Mouse (Mus musculus): ENCODE data around the gene Fmnl2.

The Fmnl2 gene

DNA sequence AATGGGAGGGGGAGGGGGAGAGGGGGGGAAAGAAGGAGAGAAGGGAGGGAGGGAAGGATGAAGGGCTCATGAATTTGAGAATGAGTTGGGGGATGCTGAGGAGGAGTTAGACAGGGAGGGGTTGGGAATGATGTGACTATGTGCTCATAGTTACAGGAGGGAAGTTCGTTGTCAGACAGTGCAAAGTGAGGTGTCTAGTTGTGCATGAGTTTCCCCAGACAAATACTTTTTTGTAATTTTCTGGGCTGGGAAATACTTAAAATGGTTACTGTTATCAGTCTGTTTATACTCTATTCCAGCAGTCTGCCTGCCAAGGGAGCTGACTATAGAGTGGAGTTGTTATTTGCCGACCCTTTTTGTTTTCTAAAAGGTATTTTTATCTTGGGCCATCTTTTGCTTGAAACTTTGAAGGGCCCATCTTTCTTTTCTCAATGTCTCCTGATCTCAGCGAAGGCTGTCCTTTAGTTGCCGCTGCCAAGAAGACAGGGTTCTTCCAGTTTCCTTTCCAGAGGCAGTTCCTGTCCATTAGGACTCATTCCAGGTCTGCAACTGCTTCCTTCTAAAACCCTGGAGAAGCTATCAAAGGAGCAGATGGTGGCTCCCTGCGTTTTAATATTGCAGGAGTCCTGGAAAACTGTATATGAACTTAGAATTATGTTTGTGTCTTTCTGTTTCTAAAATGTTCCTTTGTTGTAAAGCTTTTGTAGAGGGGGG, 168.6 kb downstream of the Fmnl2 start:
- H3K36me3 ChIP-seq (ENCODE audit: control insufficient read depth, insufficient read depth, low read length, poor library complexity, severe bottlenecking): no peaks in the 10 kb centered on the region
- H3K27me3 ChIP-seq (ENCODE audit: control insufficient read depth, insufficient read depth, low read length, poor library complexity, severe bottlenecking): no peaks in the 10 kb centered on the region
- no peak for DNase-seq (ENCODE audit: low read depth, low spot score)

DNA sequence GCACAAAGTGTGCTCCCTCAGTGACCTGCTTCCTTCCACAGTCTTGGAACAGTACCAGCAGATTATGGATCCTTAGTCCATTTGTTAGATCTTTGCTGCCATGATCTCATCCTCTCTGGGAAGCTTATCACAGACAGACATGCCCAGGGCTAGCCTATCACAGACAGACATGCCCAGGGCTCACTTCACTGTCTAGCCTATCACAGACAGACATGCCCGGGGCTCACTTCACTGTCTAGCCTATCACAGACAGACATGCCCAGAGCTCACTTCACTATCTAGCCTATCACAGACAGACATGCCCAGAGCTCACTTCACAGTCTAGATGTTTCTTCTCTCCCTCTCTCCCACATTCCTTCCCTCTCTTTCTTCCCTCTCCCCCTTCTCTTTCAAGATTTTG, 171.2 kb downstream of the Fmnl2 start:
- no peak for DNase-seq (ENCODE audit: low read depth, low spot score)
- H3K36me3 ChIP-seq (ENCODE audit: control insufficient read depth, insufficient read depth, low read length, poor library complexity, severe bottlenecking): no peaks in the 10 kb centered on the region

DNA sequence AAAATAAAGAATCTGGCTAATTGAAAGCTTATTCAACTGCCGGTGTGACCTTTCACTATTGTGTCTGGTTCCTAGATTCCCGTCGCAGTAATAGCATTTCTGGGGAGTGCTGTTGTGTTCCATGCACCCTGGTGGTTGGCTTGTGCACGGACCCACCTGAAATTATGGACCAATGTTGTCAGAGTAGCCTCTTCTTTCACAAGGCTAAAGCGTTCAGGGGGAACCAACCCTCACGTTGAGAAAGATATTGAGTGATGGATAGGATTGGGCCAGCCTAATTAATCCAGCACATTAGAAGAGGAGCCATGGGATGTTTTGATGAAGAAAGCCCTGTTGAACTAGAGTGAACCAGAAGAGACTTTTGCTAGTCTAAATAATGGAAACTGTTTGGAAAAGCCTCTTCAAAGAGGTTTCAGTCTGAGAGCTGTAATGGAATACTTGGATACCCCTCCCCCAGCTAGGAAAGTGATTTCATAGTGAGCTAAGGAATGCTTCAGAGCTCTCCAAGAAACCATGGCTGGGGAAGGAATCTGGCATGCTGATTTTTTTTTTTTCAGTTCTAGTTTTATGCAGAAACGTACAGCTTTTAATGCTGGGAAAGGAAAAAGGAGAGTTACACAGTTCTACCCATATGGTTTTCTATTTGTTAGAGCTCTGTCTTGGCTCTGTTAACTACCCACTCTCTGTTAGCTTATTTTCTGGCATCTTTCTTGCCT, 172.2 kb downstream of the Fmnl2 start:
- H3K27me3 ChIP-seq (ENCODE audit: control insufficient read depth, insufficient read depth, low read length, poor library complexity, severe bottlenecking): no peaks in the 10 kb centered on the region
- DNase-seq (ENCODE audit: low read depth, low spot score): no peak

More for the DNA sequence above, 171.2 kb downstream of the Fmnl2 start:
- no peaks in the 10 kb centered on the region for H3K27me3 ChIP-seq (ENCODE audit: control insufficient read depth, insufficient read depth, low read length, poor library complexity, severe bottlenecking)

GRCm38 (mm10) chr2:53030432-53030826, 172.8 kb downstream of the Fmnl2 start:
- no peaks in the 10 kb centered on the region for H3K27me3 ChIP-seq (ENCODE audit: control insufficient read depth, insufficient read depth, low read length, poor library complexity, severe bottlenecking)
- DNase-seq (ENCODE audit: low read depth, low spot score): no peak
- no peaks in the 10 kb centered on the region for H3K36me3 ChIP-seq (ENCODE audit: control insufficient read depth, insufficient read depth, low read length, poor library complexity, severe bottlenecking)

More for the DNA sequence above, 172.2 kb downstream of the Fmnl2 start:
- H3K36me3 ChIP-seq (ENCODE audit: control insufficient read depth, insufficient read depth, low read length, poor library complexity, severe bottlenecking): no peaks in the 10 kb centered on the region

GRCm38 (mm10) chr2:53038253-53038652, 180.6 kb downstream of the Fmnl2 start:
- no peaks in the 10 kb centered on the region for H3K27me3 ChIP-seq (ENCODE audit: control insufficient read depth, insufficient read depth, low read length, poor library complexity, severe bottlenecking)
- DNase-seq (ENCODE audit: low read depth, low spot score): no peak
- no peaks in the 10 kb centered on the region for H3K36me3 ChIP-seq (ENCODE audit: control insufficient read depth, insufficient read depth, low read length, poor library complexity, severe bottlenecking)

DNA sequence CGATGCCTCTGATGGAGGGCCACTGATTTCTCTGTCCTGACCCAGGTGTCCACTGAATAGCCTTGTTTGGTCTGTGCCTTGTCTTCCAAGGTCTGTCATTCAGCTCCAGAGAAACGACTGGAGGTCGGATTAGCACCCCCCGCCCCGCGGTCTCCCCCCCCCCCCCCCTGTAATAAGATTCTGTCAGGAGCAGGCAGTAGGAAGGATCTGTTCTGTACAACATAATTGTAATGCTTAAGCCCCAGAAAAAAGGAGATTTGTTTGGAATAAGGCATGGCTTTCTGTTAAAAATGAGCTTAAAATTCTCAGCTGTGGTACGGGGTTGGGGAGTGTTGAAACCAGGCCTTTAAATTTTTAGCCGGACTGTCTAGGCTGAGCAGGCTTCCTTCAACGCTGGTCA, 181.1 kb downstream of the Fmnl2 start:
- H3K27me3 ChIP-seq (ENCODE audit: control insufficient read depth, insufficient read depth, low read length, poor library complexity, severe bottlenecking): no peaks in the 10 kb centered on the region
- no peaks in the 10 kb centered on the region for H3K36me3 ChIP-seq (ENCODE audit: control insufficient read depth, insufficient read depth, low read length, poor library complexity, severe bottlenecking)
- no peak for DNase-seq (ENCODE audit: low read depth, low spot score)

GRCm38 (mm10) chr2:53047031-53047430, 189.4 kb downstream of the Fmnl2 start:
- H3K36me3 ChIP-seq (ENCODE audit: control insufficient read depth, insufficient read depth, low read length, poor library complexity, severe bottlenecking): no peaks in the 10 kb centered on the region
- no peaks in the 10 kb centered on the region for H3K27me3 ChIP-seq (ENCODE audit: control insufficient read depth, insufficient read depth, low read length, poor library complexity, severe bottlenecking)
- no peak for DNase-seq (ENCODE audit: low read depth, low spot score)

DNA sequence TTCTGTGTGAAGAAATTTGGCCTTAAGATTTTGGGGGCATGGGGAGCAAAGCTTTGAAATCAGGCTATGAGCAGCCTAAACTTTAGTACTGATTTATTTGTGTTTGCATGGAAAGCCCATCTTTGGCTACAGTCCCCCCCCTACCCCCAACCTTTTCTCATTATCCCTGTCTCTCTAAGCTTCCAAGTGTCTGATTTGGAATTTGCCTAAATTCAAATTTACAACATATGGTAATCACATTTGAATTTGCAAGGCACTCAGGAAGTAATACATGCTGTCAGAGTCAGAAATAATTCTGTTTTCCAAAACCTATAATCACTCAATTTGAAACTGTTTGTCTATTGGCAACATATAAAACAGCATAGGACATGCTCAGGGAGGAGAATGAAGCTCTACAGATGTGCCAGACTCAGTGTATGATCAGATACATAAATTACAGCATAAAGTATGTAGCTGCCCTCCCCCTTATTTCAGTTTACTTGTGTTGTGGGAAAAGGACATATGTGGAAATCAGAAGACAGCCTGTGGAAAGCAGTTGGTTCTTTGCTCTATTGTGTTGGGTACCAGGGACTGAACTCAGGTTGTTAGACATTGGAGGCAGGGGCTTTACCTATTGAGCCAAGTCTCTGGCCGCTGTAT, 190.2 kb downstream of the Fmnl2 start:
- Histone ChIP-seq H3K27me3 (ENCODE audit: control insufficient read depth, insufficient read depth, low read length, poor library complexity, severe bottlenecking) (no peaks in the 10 kb centered on the region), H3K36me3 (ENCODE audit: control insufficient read depth, insufficient read depth, low read length, poor library complexity, severe bottlenecking) (no peaks in the 10 kb centered on the region)
- DNase-seq (ENCODE audit: low read depth, low spot score): no peak

DNA sequence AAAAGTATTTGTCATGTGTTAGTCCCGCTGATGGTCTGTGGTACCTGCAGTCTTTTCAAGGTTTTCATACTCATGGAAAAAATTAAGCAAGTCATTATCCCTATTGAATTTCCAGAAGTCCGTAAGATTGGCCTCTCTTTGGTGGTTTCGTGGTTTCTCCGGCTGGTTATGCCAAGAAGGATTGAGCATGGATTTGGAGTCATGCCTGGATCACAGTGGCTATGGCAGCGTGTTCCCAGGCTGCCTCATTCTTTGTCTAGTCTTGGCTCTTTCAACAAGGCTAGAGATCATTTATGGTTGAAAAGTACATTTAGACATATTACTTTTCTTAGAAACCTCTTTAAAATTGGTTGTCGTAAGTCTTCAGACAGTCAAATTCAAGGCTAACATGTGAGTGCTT, 192.7 kb downstream of the Fmnl2 start:
- DNase-seq (ENCODE audit: low read depth, low spot score): no peak
- no peaks in the 10 kb centered on the region for H3K36me3 ChIP-seq (ENCODE audit: control insufficient read depth, insufficient read depth, low read length, poor library complexity, severe bottlenecking)
- no peaks in the 10 kb centered on the region for H3K27me3 ChIP-seq (ENCODE audit: control insufficient read depth, insufficient read depth, low read length, poor library complexity, severe bottlenecking)

- DNase-seq (ENCODE audit: low read depth, low spot score): no peak
- H3K27me3 ChIP-seq (ENCODE audit: control insufficient read depth, insufficient read depth, low read length, poor library complexity, severe bottlenecking): no peaks in the 10 kb centered on the region
- no peaks in the 10 kb centered on the region for H3K36me3 ChIP-seq (ENCODE audit: control insufficient read depth, insufficient read depth, low read length, poor library complexity, severe bottlenecking)
These were observed 193.8 kb downstream of the Fmnl2 start for GRCm38 (mm10) chr2:53051502-53051901.

DNA sequence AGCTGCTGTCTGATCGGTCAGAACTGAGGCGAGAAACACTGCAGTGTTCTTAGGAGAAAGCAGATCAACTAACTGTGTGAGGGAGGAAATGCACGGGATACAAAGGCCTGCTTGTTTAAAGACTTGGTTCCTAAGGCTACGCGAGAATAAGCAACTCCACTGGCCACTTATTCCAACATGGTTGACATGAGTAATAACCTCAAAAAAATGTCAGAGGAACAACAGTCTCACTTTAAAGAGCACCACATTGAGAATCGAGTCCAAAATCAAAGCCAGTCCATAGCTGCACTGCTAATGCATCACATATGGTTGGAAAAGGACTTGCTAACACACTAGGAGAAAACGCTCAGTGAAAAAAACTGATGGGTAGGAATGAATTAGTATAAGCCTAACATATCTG, 196.1 kb downstream of the Fmnl2 start:
- Histone ChIP-seq H3K36me3 (ENCODE audit: control insufficient read depth, insufficient read depth, low read length, poor library complexity, severe bottlenecking) (no peaks in the 10 kb centered on the region), H3K27me3 (ENCODE audit: control insufficient read depth, insufficient read depth, low read length, poor library complexity, severe bottlenecking) (no peaks in the 10 kb centered on the region)
- DNase-seq (ENCODE audit: low read depth, low spot score): no peak

GRCm38 (mm10) chr2:53056556-53056955, 198.9 kb downstream of the Fmnl2 start:
- DNase-seq (ENCODE audit: low read depth, low spot score): no peak
- Histone ChIP-seq H3K36me3 (ENCODE audit: control insufficient read depth, insufficient read depth, low read length, poor library complexity, severe bottlenecking) (no peaks in the 10 kb centered on the region), H3K27me3 (ENCODE audit: control insufficient read depth, insufficient read depth, low read length, poor library complexity, severe bottlenecking) (no peaks in the 10 kb centered on the region)

DNA sequence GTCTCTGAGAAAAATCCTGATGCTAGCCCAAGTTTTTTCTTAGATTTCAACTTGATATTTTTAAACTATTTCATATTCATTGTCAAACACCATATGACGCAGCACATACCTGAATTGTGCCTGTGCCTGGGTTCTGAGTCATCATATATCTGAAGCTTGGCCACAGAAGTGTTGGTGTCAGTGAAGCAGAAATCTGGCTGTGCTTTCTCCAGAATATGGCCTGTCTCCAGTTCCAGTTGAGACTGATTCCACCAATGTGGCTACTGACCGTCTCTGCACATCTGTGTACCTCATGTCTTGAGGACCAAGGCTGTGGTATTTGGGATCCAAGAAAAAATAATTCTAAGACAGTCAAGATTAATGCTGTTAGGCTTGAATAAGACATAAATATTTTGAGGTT, 199.6 kb downstream of the Fmnl2 start:
- no peaks in the 10 kb centered on the region for H3K36me3 ChIP-seq (ENCODE audit: control insufficient read depth, insufficient read depth, low read length, poor library complexity, severe bottlenecking)
- no peaks in the 10 kb centered on the region for H3K27me3 ChIP-seq (ENCODE audit: control insufficient read depth, insufficient read depth, low read length, poor library complexity, severe bottlenecking)
- no peak for DNase-seq (ENCODE audit: low read depth, low spot score)

DNA sequence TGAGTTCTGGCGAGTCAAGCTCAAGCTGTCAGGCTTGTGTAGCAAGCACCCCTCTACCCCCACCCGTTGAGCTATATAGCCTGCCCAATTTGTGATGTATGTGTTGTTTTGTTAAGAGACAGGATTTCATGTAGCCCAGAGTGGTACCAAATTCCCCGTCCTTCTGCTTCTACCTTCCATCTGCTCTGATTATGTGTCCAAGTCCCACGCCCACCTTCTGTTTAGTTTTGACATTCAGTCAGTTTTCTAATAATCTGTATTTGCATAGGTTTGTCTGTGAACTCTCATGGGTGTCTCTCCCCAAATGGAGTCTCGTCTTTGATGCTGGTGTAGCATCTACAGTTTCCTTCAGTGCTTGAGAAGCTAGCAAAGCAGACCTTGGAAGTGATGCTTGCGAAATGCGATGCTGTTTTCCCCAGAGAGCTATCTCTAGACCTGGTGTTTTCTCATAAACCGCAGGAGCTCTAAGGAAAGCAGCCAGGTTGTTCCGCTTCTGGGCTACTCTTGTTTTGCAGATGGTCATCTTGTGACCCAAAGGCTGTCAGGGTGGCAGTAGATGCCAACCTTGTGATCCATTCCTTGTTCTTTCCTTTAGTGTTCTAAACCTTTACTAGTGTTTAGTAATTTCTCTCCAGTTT, 203.8 kb downstream of the Fmnl2 start:
- Histone ChIP-seq H3K27me3 (ENCODE audit: control insufficient read depth, insufficient read depth, low read length, poor library complexity, severe bottlenecking) (no peaks in the 10 kb centered on the region), H3K36me3 (ENCODE audit: control insufficient read depth, insufficient read depth, low read length, poor library complexity, severe bottlenecking) (no peaks in the 10 kb centered on the region)
- no peak for DNase-seq (ENCODE audit: low read depth, low spot score)

GRCm38 (mm10) chr2:53066973-53067372, 209.3 kb downstream of the Fmnl2 start:
- no peaks in the 10 kb centered on the region for H3K27me3 ChIP-seq (ENCODE audit: control insufficient read depth, insufficient read depth, low read length, poor library complexity, severe bottlenecking)
- DNase-seq (ENCODE audit: low read depth, low spot score): no peak
- H3K36me3 ChIP-seq (ENCODE audit: control insufficient read depth, insufficient read depth, low read length, poor library complexity, severe bottlenecking): no peaks in the 10 kb centered on the region
